Mouse (Mus musculus) thymus, postnatal 25 days (tissue): ENCODE measurements around the gene Adcy5.

ENCODE experiments used
- DNase-seq: peaks from one replicate; pipeline ENCODE4 v3.0.0; 2022

Gene Adcy5

DNA sequence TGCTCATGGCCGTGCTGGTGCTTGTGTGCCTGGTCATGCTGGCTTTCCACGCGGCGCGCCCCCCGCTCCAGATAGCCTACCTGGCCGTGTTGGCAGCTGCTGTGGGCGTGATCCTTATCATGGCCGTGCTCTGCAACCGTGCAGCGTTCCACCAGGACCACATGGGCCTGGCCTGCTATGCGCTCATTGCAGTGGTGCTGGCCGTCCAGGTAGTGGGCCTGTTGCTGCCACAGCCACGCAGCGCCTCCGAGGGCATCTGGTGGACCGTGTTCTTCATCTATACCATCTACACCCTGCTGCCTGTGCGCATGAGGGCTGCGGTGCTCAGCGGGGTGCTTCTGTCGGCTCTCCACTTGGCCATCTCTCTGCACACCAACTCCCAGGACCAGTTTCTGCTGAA is 2.2 kb downstream of the Adcy5 start:
- no peak for DNase-seq

DNA sequence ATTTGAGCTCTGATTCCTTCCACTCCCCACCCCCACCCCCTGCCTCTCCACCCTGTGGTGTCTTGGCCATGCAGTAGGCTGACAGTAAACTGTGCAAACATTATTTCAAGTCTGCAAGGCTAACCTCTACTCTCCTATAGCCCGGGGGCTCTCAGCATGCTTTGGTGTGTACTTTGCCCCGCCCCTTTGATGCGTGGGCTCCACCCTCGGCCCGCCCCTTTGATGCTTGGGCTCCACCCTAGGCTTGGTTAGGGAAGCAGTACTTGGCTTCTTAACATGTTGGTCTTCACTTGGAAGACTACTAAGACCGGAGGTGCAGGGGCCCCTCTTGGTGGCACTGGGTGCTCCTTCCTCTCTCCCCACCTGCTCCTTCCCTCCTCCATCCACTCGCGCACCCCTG is 4.9 kb downstream of the Adcy5 start:
- DNase-seq: no peak

DNA sequence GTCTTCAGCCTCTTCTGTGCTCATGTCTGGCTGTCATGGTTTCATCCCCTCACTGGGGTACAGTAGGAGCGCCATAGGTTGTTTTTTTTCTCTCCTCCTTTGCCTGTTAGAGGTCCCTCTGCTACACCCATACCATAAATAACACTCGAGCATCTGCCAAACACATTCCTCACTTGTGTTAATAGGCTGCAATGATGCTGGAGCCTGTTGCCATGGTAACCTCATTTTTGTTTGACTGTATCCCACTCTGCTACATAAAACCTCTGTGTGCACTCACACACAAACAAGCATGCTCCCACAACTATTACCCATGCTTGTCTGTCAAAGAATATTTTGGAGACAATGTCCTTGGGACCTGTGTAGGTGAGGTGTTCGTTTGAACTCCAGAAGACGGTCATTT is 5.3 kb downstream of the Adcy5 start:
- no peak for DNase-seq

DNA sequence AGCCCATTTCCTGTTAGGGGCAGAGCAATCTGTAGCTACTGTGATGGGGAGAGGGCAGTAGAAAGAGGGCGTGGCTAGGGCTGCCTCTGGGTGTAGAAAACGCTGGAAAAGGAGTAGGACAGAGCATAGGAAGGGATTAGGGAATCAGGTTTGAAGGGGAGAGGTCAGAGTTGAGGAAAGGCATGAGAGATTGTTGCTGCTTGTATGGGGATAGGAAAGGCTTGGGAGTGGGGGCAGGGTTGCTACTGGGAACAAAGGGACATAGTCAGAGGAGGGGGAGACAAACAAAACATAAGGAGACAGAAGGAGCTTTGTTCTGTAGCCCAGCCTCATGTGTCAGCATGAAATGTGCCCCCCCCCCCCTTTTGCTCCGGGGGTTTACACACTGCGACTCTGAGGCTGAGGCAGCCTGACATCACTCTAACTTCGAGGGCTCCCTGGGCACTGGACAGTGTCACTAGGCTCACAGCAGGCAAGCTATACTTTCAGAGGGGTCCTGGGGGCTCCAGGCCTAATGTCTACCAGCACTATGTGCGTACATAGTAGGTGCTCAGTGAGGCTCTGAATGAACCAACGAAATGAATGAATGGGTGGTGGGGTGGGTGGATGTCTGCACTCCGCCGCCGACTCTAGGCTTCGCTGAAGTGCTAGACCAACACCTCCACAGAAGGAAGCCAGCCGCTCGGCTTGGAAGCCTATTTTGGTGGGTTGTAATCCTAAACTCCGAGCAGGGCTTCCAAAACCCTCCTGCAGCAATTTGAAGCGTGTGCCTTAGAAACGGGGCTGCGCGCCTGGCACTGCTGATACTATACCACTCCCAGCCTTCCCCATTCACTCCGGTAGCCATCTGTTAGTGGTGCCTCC is 9.9 kb downstream of the Adcy5 start:
- no peak for DNase-seq

DNA sequence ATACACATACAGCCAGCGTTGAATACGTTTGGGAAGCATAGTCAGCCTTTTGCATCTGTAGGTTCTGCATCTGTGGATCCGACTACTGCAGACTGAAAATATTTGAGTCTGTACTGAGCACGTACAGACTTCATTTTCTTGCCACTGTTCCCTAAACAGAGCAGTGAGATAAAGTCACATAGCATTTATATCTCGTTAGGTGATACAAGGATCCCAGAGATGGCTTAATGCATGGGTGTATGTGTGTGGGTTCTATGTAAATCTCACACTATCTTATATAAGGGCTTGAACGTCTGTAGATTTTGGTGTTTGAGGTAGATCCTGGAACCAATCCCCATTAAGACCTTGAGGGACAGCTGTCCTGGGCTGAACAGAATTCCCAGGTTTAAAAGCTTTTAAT is 10.7 kb downstream of the Adcy5 start:
- no peak for DNase-seq

DNA sequence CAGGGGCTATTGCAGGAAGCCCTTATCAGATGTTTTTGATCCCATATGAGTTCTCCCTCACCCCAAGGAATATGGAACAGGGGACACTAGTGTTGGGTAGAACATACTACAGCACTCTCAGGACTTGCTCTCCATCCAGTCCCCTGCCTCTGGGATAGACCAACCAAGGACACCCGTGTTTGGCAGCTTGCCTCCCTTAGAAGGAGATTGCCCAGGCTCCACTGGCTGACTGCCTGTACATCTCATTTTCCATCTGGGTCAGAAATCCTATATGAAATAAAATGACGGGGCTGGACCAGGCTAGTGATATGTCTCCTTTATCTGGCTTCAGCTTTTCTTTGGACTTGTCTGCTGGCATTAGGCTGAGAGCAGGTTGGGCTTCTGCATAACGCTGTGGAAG is 11.1 kb downstream of the Adcy5 start:
- no peak for DNase-seq

DNA sequence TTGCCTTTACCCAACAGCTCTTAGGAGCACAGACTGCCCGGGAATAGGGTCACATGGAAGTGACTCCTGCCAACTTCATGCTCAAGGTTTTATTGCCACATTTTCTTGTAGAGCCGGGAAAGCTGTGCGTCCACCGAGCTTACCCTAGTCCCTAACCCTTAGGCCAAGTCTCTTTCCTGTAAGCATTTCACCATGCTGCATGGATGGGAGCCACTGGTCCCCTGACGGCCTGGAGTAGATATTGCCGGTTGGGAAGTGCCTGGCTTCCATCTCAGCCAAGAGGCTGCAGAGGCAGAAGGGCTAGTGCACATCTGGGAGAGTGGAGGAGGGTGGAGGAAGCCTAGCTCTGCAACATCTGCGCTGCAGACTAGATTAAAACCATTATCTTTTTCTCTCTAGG is 14.8 kb downstream of the Adcy5 start:
- DNase-seq: no peak

DNA sequence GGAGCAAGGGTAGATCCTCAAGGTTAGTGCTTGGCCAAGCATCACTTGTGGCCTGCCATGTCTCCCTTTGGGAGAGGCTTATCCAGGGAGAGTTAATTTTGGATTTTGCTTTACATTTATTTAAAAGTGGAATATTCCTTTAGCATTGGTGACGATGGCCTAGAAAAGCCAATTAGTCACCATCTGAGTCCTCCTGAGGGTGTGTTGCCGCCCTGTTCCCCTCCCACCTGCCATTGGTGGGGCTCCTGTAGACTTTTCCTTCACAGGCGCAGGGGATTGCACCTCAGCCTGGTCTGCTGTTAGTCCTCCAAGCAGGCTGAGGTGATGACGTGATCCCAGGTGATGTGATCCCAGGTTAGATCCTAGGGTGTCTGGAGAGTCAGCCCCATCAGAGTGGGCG is 17.5 kb downstream of the Adcy5 start:
- no peak for DNase-seq

DNA sequence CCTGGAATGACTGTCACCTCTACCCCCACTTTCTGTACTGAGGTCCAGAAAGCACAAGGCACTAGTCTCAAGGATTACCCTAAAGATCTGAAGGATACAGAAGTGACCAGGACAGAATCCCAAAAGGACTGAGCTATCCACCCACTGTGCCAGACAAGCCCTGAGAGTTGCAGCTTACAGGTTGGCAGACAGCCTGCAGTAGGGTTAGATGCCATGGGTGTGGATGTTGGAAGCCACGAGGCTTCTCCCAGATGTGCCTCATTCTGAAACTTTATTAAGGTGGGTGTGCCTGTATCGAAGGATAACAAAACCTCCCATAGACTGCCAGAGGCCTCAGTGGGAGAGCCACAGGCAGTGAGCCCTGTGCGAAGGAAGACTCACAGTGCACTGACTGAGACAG is 23.8 kb downstream of the Adcy5 start:
- DNase-seq: no peak

DNA sequence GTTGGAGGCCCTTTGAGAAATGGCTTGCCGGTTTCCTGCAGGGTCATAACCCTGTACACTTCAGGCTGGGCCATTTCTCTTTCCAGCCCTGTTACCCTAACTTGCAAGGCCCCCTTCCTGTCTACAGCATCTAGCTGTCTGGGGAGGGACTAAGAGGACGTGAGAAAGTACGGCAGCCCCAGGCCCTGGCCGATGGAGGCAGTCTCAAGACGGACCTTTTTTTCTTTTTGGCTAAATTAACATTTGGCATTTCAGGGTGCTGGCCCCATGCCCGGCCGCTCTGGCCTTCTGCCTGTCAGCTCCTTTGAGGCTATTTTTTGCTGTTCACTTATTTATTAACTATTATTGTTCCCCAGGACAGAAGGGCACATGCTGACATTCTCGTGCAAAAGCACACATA is 24.4 kb downstream of the Adcy5 start:
- DNase-seq: no peak

DNA sequence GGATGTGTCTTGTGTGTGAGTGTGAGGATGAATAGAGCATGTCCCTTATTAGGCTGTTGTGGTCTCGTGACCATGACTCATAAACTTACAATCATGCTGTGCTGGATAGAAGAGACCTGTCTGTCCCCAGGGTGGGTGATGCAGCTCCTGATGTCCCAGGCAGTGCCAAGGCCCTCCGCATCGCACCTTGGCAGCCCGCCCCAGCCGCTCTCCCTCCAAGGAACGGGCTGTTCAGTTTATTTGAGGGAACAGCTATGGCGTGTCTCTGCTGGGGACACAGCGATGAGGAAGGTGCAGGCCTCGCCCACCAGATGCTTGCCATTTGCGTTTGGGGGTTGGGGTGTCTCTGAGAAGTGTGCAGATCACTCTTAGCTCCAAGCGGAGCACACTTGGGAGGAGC is 28.5 kb downstream of the Adcy5 start:
- no peak for DNase-seq

DNA sequence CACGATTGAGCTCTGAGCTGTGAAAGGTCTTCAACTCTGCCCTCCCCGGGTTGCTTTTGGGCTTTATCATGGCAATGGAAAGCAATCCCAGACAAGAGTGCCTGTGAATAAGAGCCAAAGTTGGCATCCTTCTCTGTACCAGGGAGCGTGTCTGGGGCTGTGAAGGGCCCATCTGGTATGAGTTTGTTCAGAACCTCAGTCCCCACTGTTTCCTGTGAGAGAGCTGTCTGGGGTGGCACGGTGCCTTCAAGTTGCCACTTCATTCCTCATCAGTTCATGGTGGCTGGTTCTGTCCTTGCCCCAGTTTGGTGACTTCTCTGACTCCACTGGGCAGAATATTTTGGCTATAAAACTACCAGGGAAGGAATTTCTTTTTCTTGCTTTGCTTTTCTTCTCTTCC is 33.4 kb downstream of the Adcy5 start:
- no peak for DNase-seq

DNA sequence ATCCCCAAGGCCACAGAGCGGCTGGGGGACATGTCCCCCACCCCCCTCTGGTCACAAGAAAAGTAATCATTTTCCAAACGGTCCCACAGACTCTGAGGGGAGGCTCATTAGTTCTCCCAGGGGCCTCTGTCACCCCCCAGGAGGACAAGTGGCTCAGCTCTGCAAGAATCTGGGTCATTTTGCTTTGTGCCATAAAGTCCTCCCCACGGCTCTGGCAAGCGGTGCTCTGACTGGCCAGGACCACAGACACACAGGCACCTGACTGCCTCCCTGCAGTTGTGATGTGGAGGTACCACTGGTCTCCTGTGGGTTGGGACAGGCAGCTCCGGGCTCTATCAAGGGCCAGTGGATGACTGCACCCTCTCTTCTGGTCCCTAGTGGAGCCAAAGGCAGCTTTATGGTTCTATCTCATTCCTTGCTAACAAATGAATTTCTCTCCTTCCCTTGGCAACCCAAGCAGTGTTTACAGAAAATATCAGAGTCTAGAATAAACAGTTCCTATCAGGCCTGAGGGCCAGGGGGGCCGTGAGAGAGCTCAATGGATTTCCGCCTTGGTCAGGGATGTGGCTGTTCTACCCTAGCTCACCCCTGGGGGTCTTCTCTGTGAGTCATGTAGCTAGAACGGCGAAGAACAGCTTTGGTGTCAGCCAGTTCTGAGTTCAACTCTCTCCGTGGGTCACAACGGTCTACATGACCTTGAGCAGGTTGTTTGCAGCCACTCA is 34.9 kb downstream of the Adcy5 start:
- DNase-seq: no peak

DNA sequence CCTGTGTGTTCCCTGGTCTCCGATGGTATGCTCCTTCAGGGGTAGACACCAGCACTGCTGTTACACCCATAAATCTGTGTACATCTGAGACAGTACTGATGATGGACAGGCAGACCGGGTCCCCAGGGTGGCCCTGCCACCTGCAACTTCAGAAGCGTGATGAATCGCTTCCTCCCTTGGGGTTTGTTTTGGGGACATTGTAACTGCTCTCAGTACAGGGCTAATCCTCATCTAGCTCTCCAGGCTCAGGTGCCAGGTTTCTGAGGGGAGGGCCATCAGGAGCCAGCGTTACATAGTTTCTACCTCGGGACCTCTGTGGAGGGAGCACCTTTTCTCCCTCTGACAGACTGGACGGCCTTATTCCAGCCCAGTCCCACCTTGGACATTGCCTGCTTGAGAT is 36.1 kb downstream of the Adcy5 start:
- DNase-seq: no peak

DNA sequence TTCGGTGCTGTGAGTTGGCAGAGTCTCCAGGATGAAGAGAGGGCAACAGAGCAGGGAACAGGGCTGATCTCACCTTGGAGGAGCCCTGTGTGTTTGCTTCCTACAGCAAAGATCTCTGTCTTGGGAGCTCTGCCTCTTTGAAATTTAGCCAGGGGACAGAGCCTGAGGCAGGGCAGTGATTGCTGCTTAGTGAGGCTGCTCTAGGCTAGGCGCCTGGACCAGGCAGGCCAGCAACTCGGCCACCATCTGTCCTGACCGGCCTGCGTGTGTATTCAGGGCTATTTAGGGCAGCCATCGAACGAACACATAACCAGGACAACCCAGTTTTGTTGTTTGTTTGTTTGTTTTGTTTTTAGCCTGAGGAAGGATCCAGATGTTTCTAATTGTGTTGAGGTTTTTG is 36.6 kb downstream of the Adcy5 start:
- DNase-seq: no peak

DNA sequence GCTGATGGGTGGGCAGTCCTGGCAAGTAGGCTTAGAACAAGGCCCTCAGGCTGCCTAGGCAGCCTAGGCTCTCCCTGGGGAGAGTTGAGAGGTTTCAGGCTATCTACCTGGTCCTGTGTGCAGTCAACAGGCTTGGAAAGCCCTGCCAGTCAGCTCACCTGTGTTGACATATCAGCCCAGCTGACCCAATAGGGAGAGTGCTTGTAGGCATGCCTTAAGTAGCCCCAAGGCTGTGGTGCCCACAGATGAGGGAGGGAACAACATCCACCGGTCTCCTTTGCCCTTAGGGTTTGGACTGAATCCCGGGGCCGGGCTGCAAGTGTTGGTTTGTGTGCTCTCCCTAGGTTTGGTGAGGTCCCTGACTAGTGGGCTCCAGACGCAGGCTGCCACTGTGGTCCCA is 37.8 kb downstream of the Adcy5 start:
- DNase-seq: no peak

DNA sequence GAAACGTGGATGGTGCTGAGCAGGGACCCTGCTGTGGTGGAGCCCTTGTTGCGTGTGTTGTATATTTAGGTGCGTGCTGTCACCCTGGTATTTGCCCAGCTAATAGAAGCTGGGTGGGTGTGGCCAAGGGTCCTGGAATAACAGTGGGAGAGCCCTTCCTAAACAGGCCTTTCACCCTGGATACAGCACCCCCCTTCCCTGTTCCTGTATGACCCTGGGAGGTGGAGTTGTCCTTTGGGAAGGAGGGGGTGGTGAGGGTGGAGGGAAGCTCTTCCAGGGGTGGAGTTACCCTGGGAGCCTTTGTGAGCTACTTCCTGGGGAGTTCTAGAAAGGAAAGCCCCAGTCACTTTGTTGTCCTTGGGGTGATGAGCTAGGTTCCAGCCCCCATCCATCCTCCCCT is 38.7 kb downstream of the Adcy5 start:
- no peak for DNase-seq

DNA sequence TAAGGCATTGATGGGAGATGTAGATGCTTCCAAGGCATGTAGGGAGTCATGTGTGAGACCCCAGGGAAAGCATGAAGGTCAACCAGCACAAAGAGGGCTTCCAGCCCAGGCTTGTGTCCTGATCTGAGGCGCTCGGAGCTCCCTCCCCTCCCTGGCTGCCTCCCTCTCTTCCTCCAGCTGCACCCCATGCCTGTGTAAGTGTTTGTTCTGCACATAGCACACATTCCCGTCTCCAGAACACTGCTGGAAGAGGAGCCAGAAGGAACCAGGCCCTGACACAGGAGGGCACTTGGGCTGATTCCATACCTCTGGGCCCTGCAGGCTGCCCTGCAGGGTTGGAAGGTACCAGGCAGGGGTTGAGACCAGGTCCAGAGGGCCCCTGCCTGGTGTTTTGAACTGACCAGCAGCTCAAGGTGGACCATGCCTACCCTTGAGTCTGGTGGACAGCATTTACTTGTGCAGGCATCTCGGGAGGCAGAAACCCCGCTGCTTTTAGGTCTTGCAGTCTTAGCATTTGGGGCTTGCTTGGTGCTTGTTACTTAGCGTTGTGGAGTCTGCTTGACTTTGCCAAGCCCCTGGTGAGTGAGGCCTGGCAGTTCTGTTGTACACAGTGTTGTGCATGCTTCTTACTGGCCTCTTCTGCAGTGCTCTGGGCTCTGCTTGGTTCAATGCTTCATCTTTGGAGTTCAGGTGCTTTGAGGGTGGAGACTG is 45.2 kb downstream of the Adcy5 start:
- no peak for DNase-seq

DNA sequence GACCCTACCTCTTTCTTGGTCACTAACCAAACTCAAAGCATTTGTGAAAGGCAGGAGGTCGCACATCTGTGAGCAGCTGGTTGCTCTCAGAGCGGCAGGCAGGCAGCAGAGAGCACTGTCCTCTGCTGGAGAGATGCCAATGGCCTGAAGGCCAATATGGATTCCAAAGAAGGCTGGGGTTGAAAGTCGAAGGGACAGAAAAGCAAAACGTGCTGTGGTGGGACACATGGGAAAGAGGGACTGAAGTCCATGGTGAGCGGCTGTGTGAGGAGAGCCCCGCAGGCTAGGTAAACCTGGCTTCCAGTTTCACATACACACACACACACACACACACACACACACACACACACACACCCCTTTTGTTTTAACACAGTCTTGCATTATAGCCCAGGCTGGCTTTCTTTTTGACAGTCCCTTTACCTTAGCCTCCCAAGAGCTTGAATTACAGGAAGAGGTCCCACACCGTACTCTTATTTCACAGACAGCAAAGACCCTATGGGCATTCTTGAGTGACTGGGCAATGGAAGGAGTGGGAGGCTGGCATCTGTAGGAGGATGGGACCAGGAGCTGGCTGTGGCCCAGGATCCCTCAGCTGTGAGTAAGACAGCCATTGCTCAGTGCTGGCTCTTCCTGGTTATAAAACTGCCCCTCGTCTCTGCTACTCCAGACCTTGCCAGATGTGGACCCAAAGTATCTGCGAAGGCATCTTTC is 45.9 kb downstream of the Adcy5 start:
- DNase-seq: no peak

DNA sequence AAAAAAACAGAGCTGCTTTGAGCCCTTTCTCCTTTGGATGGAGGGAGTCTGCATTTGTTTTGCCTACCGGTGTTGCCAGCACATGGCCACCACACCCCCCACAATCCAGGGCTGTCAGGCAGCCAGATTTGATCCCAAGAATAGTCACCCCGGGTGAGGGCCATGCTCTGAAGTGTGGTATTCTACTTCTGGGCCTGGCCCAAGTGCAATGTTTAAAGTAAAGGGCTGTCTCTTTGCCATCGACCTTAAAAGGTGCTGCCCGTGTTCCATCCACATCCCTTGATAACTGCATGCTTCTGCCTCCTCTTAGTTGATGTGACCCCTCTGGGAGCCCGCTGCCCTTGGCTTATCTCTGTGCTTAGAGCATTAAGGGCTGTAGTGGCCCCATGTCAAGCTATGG is 46.6 kb downstream of the Adcy5 start:
- DNase-seq: no peak

DNA sequence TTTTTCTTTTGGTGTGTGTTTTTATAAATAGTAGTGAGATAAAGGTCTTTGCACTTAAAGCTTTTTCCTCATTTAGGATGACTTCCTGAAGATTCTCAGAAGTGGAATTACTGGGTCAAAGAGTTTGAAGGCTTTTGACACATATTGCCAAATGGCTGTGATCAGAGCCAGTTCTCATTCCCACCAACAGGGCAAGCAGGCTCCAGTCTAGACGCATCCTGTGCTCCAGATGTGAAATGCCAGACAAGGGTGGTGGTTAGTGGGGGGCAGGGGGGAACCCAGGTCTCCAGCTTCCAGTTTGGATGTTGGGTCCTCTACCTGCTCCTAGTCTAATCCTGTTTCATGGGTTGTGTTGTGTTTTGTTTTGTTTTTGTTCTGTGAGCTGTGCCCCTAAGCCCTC is 48.8 kb downstream of the Adcy5 start:
- DNase-seq: no peak

DNA sequence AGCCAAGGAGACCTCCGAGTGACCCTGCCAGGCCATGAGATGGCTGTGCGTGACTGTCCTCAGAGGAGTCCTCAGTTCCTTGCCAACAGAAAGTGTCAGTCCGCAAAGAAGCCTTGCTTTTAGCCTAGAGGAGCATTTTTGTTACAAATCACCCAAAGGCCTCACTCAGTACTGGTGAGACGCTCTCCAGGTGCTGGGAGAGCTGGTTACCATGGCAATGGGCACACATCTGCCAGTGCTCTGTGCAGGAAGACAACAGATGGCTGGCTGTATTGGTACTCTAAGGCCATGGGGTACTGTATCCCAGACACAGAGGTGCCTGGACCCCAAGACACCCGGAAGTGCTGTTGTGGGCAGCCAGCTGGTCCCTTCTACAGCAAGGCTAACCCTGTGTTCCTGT is 51.0 kb downstream of the Adcy5 start:
- no peak for DNase-seq

DNA sequence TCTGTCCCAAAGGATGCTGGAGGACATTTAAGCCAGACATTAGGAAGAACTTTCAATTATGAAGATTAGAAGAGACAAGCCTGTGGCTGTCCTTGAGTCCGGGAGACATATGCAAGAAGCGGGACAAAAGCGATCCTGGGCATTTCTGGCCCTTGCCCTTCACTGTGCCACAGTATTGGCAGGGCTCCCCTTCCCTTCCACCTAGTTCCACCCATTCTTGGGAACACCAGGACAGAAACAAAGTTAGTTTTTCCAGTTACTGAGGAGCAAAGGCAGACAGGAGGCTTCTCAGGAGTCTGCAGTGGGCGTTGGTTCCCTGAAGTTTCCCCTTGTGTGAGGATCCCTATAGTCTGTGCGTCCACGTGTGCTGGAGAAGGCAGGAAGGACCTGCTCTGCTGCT is 51.7 kb downstream of the Adcy5 start:
- DNase-seq: no peak
